Mouse (Mus musculus): ENCODE measurements at regions not wholly inside any gene's neighbourhood (a gene's known extent, or its start where the extent isn't known, plus 50 kb on each side); places are given as distances from the start of the nearest gene placed in this dataset.

DNA sequence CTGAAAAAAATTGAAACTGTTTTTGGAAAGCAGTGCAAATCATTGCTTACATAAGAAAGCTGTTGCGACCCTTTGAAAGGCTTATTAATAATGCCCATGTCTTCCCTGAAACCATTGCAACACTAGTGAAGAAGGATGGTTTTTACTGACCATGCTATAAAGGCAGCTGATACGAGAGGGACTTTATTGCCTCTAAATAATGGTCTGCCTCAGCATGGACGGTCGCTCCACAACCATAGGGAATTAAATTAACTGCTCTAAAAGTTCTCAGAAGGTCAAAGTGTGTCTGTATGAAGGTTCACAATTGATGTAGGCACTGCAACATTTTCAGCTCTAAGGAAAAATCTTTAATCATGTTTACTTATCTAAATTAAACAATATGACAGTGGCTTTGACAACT lies 429.6 kb downstream of the Tmem135 start:
- DNase-seq (ENCODE audit: low spot score) = no peak
- 82% methylated on average over 4 of the region's 4 CpGs for WGBS
- H3K27ac ChIP-seq (replicated peaks; ENCODE audit: low read depth, low read length) = no peak overlapping the region
- no peaks in the 10 kb centered on the region for H3K9me3 ChIP-seq (ENCODE audit: control insufficient read depth, low read length)
- no peak overlapping the region for H3K9ac ChIP-seq (ENCODE audit: low read depth, low read length)
- H3K36me3 ChIP-seq (ENCODE audit: control insufficient read depth, insufficient read depth, low read length) = no peaks in the 10 kb centered on the region
- no peak overlapping the region for H3K4me3 ChIP-seq (ENCODE audit: low read depth, low read length)
- ATAC-seq (ENCODE audit: low read depth) = no peak
- no peaks in the 10 kb centered on the region for H3K27me3 ChIP-seq (replicated peaks; ENCODE audit: control insufficient read depth, insufficient read depth, low read length)
- no peak overlapping the region for H3K4me2 ChIP-seq (ENCODE audit: low read depth, low read length)
- no peaks in the 10 kb centered on the region for H3K4me1 ChIP-seq (ENCODE audit: control insufficient read depth, insufficient read depth, low read length)

GRCm38 (mm10) chr7:88960841-88961240 lies 443.2 kb downstream of the Tmem135 start:
- Histone ChIP-seq H3K4me2 (ENCODE audit: low read depth, low read length) (no peak overlapping the region), H3K9me3 (ENCODE audit: control insufficient read depth, low read length) (no peaks in the 10 kb centered on the region), H3K4me1 (ENCODE audit: control insufficient read depth, insufficient read depth, low read length) (peaks cover 9% of the 10 kb centered on the region; the same call in 1 of the 2 replicates), H3K36me3 (ENCODE audit: control insufficient read depth, insufficient read depth, low read length) (no peaks in the 10 kb centered on the region), H3K27me3 (replicated peaks; ENCODE audit: control insufficient read depth, insufficient read depth, low read length) (no peaks in the 10 kb centered on the region; the same call in 1 of the 2 replicates), H3K27ac (replicated peaks; ENCODE audit: low read depth, low read length) (no peak overlapping the region), H3K9ac (ENCODE audit: low read depth, low read length) (no peak overlapping the region), H3K4me3 (ENCODE audit: low read depth, low read length) (no peak overlapping the region)
- DNase-seq (ENCODE audit: low spot score) = peak; percentile 75
- ATAC-seq (ENCODE audit: low read depth) = no peak

GRCm38 (mm10) chr7:88960190-88960589 lies 443.8 kb downstream of the Tmem135 start:
- 59% methylated on average over 4 of the region's 4 CpGs for WGBS
- H3K9me3 ChIP-seq (ENCODE audit: control insufficient read depth, low read length) = no peaks in the 10 kb centered on the region
- no peak overlapping the region for H3K27ac ChIP-seq (replicated peaks; ENCODE audit: low read depth, low read length)
- no peak overlapping the region for H3K9ac ChIP-seq (ENCODE audit: low read depth, low read length)
- H3K4me2 ChIP-seq (ENCODE audit: low read depth, low read length) = no peak overlapping the region
- peak; percentile 12 for DNase-seq (ENCODE audit: low spot score)
- no peak overlapping the region for H3K4me3 ChIP-seq (ENCODE audit: low read depth, low read length)
- no peaks in the 10 kb centered on the region for H3K36me3 ChIP-seq (ENCODE audit: control insufficient read depth, insufficient read depth, low read length)
- ATAC-seq (ENCODE audit: low read depth) = no peak; the same call in 1 of the 2 replicates
- no peaks in the 10 kb centered on the region; the same call in 1 of the 2 replicates for H3K27me3 ChIP-seq (replicated peaks; ENCODE audit: control insufficient read depth, insufficient read depth, low read length)
- peaks cover 9% of the 10 kb centered on the region; the same call in 1 of the 2 replicates for H3K4me1 ChIP-seq (ENCODE audit: control insufficient read depth, insufficient read depth, low read length)

GRCm38 (mm10) chr7:88959332-88960124 lies 444.5 kb downstream of the Tmem135 start:
- Histone ChIP-seq H3K36me3 (ENCODE audit: control insufficient read depth, insufficient read depth, low read length) (no peaks in the 10 kb centered on the region), H3K27me3 (replicated peaks; ENCODE audit: control insufficient read depth, insufficient read depth, low read length) (no peaks in the 10 kb centered on the region; the same call in 1 of the 2 replicates), H3K4me1 (ENCODE audit: control insufficient read depth, insufficient read depth, low read length) (peaks cover 9% of the 10 kb centered on the region; the same call in 1 of the 2 replicates), H3K9ac (ENCODE audit: low read depth, low read length) (no peak overlapping the region), H3K27ac (replicated peaks; ENCODE audit: low read depth, low read length) (no peak overlapping the region), H3K4me3 (ENCODE audit: low read depth, low read length) (no peak overlapping the region), H3K9me3 (ENCODE audit: control insufficient read depth, low read length) (no peaks in the 10 kb centered on the region), H3K4me2 (ENCODE audit: low read depth, low read length) (no peak overlapping the region)
- DNase-seq (ENCODE audit: low spot score) (peak; percentile 70), ATAC-seq (ENCODE audit: low read depth) (peak; percentile 81; the same call in 1 of the 2 replicates)
- WGBS = 52% methylated on average over 6 of the region's 6 CpGs

DNA sequence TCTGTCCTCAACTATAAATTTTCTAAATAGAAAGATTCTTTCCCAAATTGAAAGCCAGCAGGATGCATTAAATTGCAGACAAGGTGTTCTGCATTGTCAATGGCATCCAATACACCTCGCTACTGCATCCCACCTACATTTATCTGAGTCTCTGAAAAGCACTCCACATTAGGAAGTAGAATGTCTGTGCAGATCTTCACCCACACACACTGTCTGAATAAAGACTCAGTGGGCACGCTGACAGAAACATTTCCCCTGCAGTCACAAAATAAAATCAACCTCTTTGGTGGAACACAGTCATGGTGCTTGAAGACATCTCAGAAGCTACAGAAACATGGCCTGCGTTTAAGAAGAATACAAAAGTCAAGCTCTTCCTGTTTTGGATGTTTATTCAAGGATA lies 449.0 kb downstream of the Tmem135 start:
- Histone ChIP-seq H3K9me3 (ENCODE audit: control insufficient read depth, low read length) (no peaks in the 10 kb centered on the region), H3K27ac (replicated peaks; ENCODE audit: low read depth, low read length) (no peak overlapping the region), H3K4me3 (ENCODE audit: low read depth, low read length) (no peak overlapping the region), H3K9ac (ENCODE audit: low read depth, low read length) (no peak overlapping the region), H3K27me3 (replicated peaks; ENCODE audit: control insufficient read depth, insufficient read depth, low read length) (no peaks in the 10 kb centered on the region; the same call in 1 of the 2 replicates), H3K4me1 (ENCODE audit: control insufficient read depth, insufficient read depth, low read length) (peaks cover 5% of the 10 kb centered on the region; the same call in 1 of the 2 replicates), H3K36me3 (ENCODE audit: control insufficient read depth, insufficient read depth, low read length) (no peaks in the 10 kb centered on the region), H3K4me2 (ENCODE audit: low read depth, low read length) (no peak overlapping the region)
- ATAC-seq (ENCODE audit: low read depth) (no peak), DNase-seq (ENCODE audit: low spot score) (no peak)
- 81% methylated on average over 3 of the region's 3 CpGs for WGBS

- DNase-seq (ENCODE audit: low spot score) (no peak), ATAC-seq (ENCODE audit: low read depth) (no peak)
- Histone ChIP-seq H3K27me3 (replicated peaks; ENCODE audit: control insufficient read depth, insufficient read depth, low read length) (no peaks in the 10 kb centered on the region), H3K9me3 (ENCODE audit: control insufficient read depth, low read length) (no peaks in the 10 kb centered on the region), H3K4me2 (ENCODE audit: low read depth, low read length) (no peak overlapping the region), H3K9ac (ENCODE audit: low read depth, low read length) (no peak overlapping the region), H3K36me3 (ENCODE audit: control insufficient read depth, insufficient read depth, low read length) (no peaks in the 10 kb centered on the region), H3K4me1 (ENCODE audit: control insufficient read depth, insufficient read depth, low read length) (no peaks in the 10 kb centered on the region), H3K27ac (replicated peaks; ENCODE audit: low read depth, low read length) (no peak overlapping the region), H3K4me3 (ENCODE audit: low read depth, low read length) (no peak overlapping the region)
Measured at GRCm38 (mm10) chr7:88945338-88945737, 458.7 kb downstream of the Tmem135 start.

GRCm38 (mm10) chr7:88944936-88945335 lies 459.1 kb downstream of the Tmem135 start:
- Histone ChIP-seq H3K9me3 (ENCODE audit: control insufficient read depth, low read length) (no peaks in the 10 kb centered on the region), H3K36me3 (ENCODE audit: control insufficient read depth, insufficient read depth, low read length) (no peaks in the 10 kb centered on the region), H3K27ac (replicated peaks; ENCODE audit: low read depth, low read length) (no peak overlapping the region), H3K4me1 (ENCODE audit: control insufficient read depth, insufficient read depth, low read length) (no peaks in the 10 kb centered on the region), H3K27me3 (replicated peaks; ENCODE audit: control insufficient read depth, insufficient read depth, low read length) (no peaks in the 10 kb centered on the region), H3K4me2 (ENCODE audit: low read depth, low read length) (no peak overlapping the region), H3K9ac (ENCODE audit: low read depth, low read length) (no peak overlapping the region), H3K4me3 (ENCODE audit: low read depth, low read length) (no peak overlapping the region)
- no peak for ATAC-seq (ENCODE audit: low read depth)
- DNase-seq (ENCODE audit: low spot score) = no peak
- 64% methylated on average over 2 of the region's 2 CpGs for WGBS

- Histone ChIP-seq H3K27ac (replicated peaks; ENCODE audit: low read depth, low read length) (no peak overlapping the region), H3K4me3 (ENCODE audit: low read depth, low read length) (no peak overlapping the region), H3K4me2 (ENCODE audit: low read depth, low read length) (no peak overlapping the region), H3K4me1 (ENCODE audit: control insufficient read depth, insufficient read depth, low read length) (no peaks in the 10 kb centered on the region), H3K9ac (ENCODE audit: low read depth, low read length) (no peak overlapping the region), H3K36me3 (ENCODE audit: control insufficient read depth, insufficient read depth, low read length) (no peaks in the 10 kb centered on the region), H3K27me3 (replicated peaks; ENCODE audit: control insufficient read depth, insufficient read depth, low read length) (no peaks in the 10 kb centered on the region), H3K9me3 (ENCODE audit: control insufficient read depth, low read length) (no peaks in the 10 kb centered on the region)
- DNase-seq (ENCODE audit: low spot score) (no peak), ATAC-seq (ENCODE audit: low read depth) (no peak)
- 74% methylated on average over 9 of the region's 9 CpGs for WGBS
Measured at GRCm38 (mm10) chr7:88941246-88941910, 462.6 kb downstream of the Tmem135 start.

Data from embryonic facial prominence, embryonic 14.5 days (tissue).